Comparison of ENCODE assay signal across 8 mouse cellular contexts in genomic region chr7:97332667-97333041, GRCm38 (mm10). TPM values are rescaled to one million over a fixed set of nuclear protein-coding genes. Genes with fewer than 3 reads are reported as not detected.
A peak's percentile ranks its signal among the peaks of the same experiment; 100 is the strongest.
DNase-seq lines count a peak whose midpoint lies in the region; ATAC-seq and TF ChIP-seq lines count a peak whose summit lies in the region.

No protein-coding gene starts in this region.

- 2% methylated on average over 9 of the region's 9 CpGs for WGBS in liver, adult 2 months
- 6% methylated on average over 9 of the region's 9 CpGs for WGBS in embryonic facial prominence, embryonic 12.5 days
- WGBS in limb, embryonic 10.5 days: 6% methylated on average over 9 of the region's 9 CpGs
- WGBS in neural tube, embryonic 13.5 days: 6% methylated on average over 9 of the region's 9 CpGs

- intact Hi-C loops in gastrocnemius, postnatal 14 days (cut with DNase I; ENCODE audit: low total_unique reads): no loop called here

- no peak for ATAC-seq in embryonic facial prominence, embryonic 12.5 days (ENCODE audit: insufficient number of reproducible peaks, insufficient read depth, low FRiP score, low TSS enrichment)
- ATAC-seq in neural tube, embryonic 13.5 days (ENCODE audit: low read depth): no peak; the same call in 1 of the 2 replicates

- H3K4me1 ChIP-seq in liver, adult 2 months (ENCODE audit: control insufficient read depth, insufficient read depth, low read length): peaks cover 10% of the 10 kb centered on the region
- H3K4me1 ChIP-seq in embryonic facial prominence, embryonic 12.5 days: peaks cover 24% of the 10 kb centered on the region
- H3K4me1 ChIP-seq in limb, embryonic 10.5 days: peaks cover 26% of the 10 kb centered on the region
- peaks cover 38% of the 10 kb centered on the region for H3K4me1 ChIP-seq in neural tube, embryonic 13.5 days (replicated peaks)

- TF ChIP-seq POLR2A in liver, adult 2 months (IDR thresholded peaks at IDR 0.05; ENCODE audit: extremely low read depth, insufficient read depth, low read length): no peak

- H3K36me3 ChIP-seq in liver, adult 2 months (ENCODE audit: control insufficient read depth, insufficient read depth, low read length): no peaks in the 10 kb centered on the region
- no peaks in the 10 kb centered on the region for H3K36me3 ChIP-seq in embryonic facial prominence, embryonic 12.5 days
- H3K36me3 ChIP-seq in limb, embryonic 10.5 days: no peaks in the 10 kb centered on the region
- H3K36me3 ChIP-seq in neural tube, embryonic 13.5 days: no peaks in the 10 kb centered on the region

- H3K4me2 ChIP-seq in embryonic facial prominence, embryonic 12.5 days (replicated peaks): peak overlapping the region; percentile 61
- H3K4me2 ChIP-seq in neural tube, embryonic 13.5 days: peak overlapping the region; percentile 70

- H3K27ac ChIP-seq in liver, adult 2 months (replicated peaks; ENCODE audit: insufficient read depth, low read depth, low read length): peak overlapping the region; percentile 78
- no peak overlapping the region for H3K27ac ChIP-seq in embryonic facial prominence, embryonic 12.5 days
- peak overlapping the region; percentile 87 for H3K27ac ChIP-seq in limb, embryonic 10.5 days
- peak overlapping the region; percentile 61; the same call in 1 of the 2 replicates for H3K27ac ChIP-seq in neural tube, embryonic 13.5 days (replicated peaks)

- TF ChIP-seq CTCF in liver, adult 2 months (IDR thresholded peaks at IDR 0.05; ENCODE audit: low read depth, low read length): no peak

- no peaks in the 10 kb centered on the region for H3K9me3 ChIP-seq in embryonic facial prominence, embryonic 12.5 days
- no peaks in the 10 kb centered on the region for H3K9me3 ChIP-seq in limb, embryonic 10.5 days (replicated peaks)
- no peaks in the 10 kb centered on the region for H3K9me3 ChIP-seq in neural tube, embryonic 13.5 days

- peak overlapping the region; percentile 96 for H3K4me3 ChIP-seq in liver, adult 2 months (ENCODE audit: insufficient read depth, low read depth, low read length)
- peak overlapping the region; percentile 57 for H3K4me3 ChIP-seq in embryonic facial prominence, embryonic 12.5 days
- peak overlapping the region; percentile 70 for H3K4me3 ChIP-seq in limb, embryonic 10.5 days
- peak overlapping the region; percentile 82 for H3K4me3 ChIP-seq in neural tube, embryonic 13.5 days

- H3K9ac ChIP-seq in liver, adult 2 months (ENCODE audit: low read depth, low read length): peak overlapping the region; percentile 87
- H3K9ac ChIP-seq in embryonic facial prominence, embryonic 12.5 days: peak overlapping the region; percentile 73
- H3K9ac ChIP-seq in neural tube, embryonic 13.5 days: peak overlapping the region; percentile 82

- H3K79me2 ChIP-seq in liver, adult 2 months (ENCODE audit: control insufficient read depth, insufficient read depth, low read length): peaks cover 6% of the 10 kb centered on the region; the same call in 1 of the 2 replicates

- DNase-seq in liver, adult 2 months (ENCODE audit: extremely low read depth, low read depth, low spot score): no peak
- DNase-seq in liver: no peak
- no peak for DNase-seq in limb, embryonic 10.5 days (ENCODE audit: low spot score)
- DNase-seq in gastrocnemius, postnatal 14 days: no peak
- no peak for DNase-seq in urinary bladder, postnatal 25 days (ENCODE audit: low spot score)
- DNase-seq in layer of hippocampus, adult 11-12 months (ENCODE audit: low spot score): no peak

- H3K27me3 ChIP-seq in liver, adult 2 months (ENCODE audit: control insufficient read depth, insufficient read depth, low read length): no peaks in the 10 kb centered on the region
- H3K27me3 ChIP-seq in embryonic facial prominence, embryonic 12.5 days: no peaks in the 10 kb centered on the region
- H3K27me3 ChIP-seq in limb, embryonic 10.5 days (ENCODE audit: low read depth, poor library complexity, severe bottlenecking): peaks cover 10% of the 10 kb centered on the region
- no peaks in the 10 kb centered on the region; the same call in 1 of the 2 replicates for H3K27me3 ChIP-seq in neural tube, embryonic 13.5 days

RNA-seq across cellular contexts. Expression of gene Kctd21, which starts 0.5 kb away (rescaled TPM):
- total RNA-seq in liver, adult 2 months (2014; rRNA removed): 3.2 and 4.2 TPM in 2 replicates
- polyA plus RNA-seq in liver, adult 2 months (2012; rRNA removed): 4.8 and 5.4 TPM in 2 replicates
- 4.0 and 5.8 TPM in 2 replicates for polyA plus RNA-seq in embryonic facial prominence, embryonic 12.5 days (2016; fragmentation: Nextera tagmentation; extraction: Ambion mirVana)
- polyA plus RNA-seq in limb, embryonic 10.5 days (2016; fragmentation: Nextera tagmentation; extraction: Ambion mirVana): 3.5 and 4.2 TPM in 2 replicates
- polyA plus RNA-seq in neural tube, embryonic 13.5 days (2015; fragmentation: Nextera tagmentation; extraction: Ambion mirVana): 6.3 and 9.0 TPM in 2 replicates
- 1 to 10 TPM; 1.9 to 2.3 TPM for total RNA-seq in gastrocnemius, postnatal 14 days (2021)

RNA-seq across cellular contexts. Expression of gene Usp35, which starts 0.8 kb away (rescaled TPM):
- 0.87 and 1.0 TPM in 2 replicates for total RNA-seq in liver, adult 2 months (2014; rRNA removed)
- 0.86 and 1.5 TPM in 2 replicates for polyA plus RNA-seq in liver, adult 2 months (2012; rRNA removed)
- polyA plus RNA-seq in embryonic facial prominence, embryonic 12.5 days (2016; fragmentation: Nextera tagmentation; extraction: Ambion mirVana): 3.0 and 4.6 TPM in 2 replicates
- 1.6 and 2.0 TPM in 2 replicates for polyA plus RNA-seq in limb, embryonic 10.5 days (2016; fragmentation: Nextera tagmentation; extraction: Ambion mirVana)
- polyA plus RNA-seq in neural tube, embryonic 13.5 days (2015; fragmentation: Nextera tagmentation; extraction: Ambion mirVana): 3.5 and 4.6 TPM in 2 replicates
- total RNA-seq in gastrocnemius, postnatal 14 days (2021): under 1 TPM; 0.75 to 0.76 TPM

RNA-seq across cellular contexts. Expression of gene Alg8, which starts 38.8 kb away (rescaled TPM):
- 3.3 and 6.2 TPM in 2 replicates for total RNA-seq in liver, adult 2 months (2014; rRNA removed)
- 6.3 and 7.5 TPM in 2 replicates for polyA plus RNA-seq in liver, adult 2 months (2012; rRNA removed)
- polyA plus RNA-seq in embryonic facial prominence, embryonic 12.5 days (2016; fragmentation: Nextera tagmentation; extraction: Ambion mirVana): 36.9 and 40.6 TPM in 2 replicates
- 53.4 and 55.2 TPM in 2 replicates for polyA plus RNA-seq in limb, embryonic 10.5 days (2016; fragmentation: Nextera tagmentation; extraction: Ambion mirVana)
- 16.2 TPM in 2 replicates for polyA plus RNA-seq in neural tube, embryonic 13.5 days (2015; fragmentation: Nextera tagmentation; extraction: Ambion mirVana)
- 1 to 10 TPM; 2.9 to 5.5 TPM for total RNA-seq in gastrocnemius, postnatal 14 days (2021)
